Mouse (Mus musculus): ENCODE data around the gene Bmp3. TPM values are rescaled to one million over a fixed set of nuclear protein-coding genes. Genes with fewer than 3 reads are reported as not detected.

Bmp3 gene
- total and polyA plus RNA-seq, 2 experiments from 2014 or later, result 1.7 to 4.5 TPM

DNA sequence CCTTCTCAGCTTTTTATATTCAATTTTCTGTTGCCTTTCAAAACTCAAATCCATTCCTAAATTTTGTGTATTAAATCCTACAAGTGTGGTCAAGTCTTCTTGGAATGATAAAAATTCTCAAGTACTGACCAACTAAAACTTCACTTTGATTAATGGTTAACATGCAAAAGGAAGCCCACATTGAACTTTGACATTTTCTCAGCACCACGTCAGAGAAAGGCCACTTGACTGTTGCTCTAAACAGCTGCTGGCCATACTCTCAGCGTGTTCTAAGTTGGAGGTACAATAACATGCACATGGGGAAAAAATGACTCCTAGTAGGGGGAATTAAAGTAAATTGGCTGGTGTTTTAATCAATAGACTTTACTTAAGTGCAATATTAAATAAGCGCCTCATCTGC lies 27.9 kb downstream of the Bmp3 start:
- H3K27ac ChIP-seq (ENCODE audit: low read depth, low read length), result no peak overlapping the region
- ATAC-seq (ENCODE audit: low FRiP score) (no peak), DNase-seq (ENCODE audit: low spot score) (no peak)
- H3K4me2 ChIP-seq (ENCODE audit: low read depth, low read length, poor library complexity, severe bottlenecking), result no peak overlapping the region
- H3K9me3 ChIP-seq (ENCODE audit: low read length), result no peaks in the 10 kb centered on the region
- 81% methylated on average over 3 of the region's 3 CpGs for WGBS
- H3K27me3 ChIP-seq (ENCODE audit: insufficient read depth, low read length), result no peaks in the 10 kb centered on the region
- H3K9ac ChIP-seq (replicated peaks; ENCODE audit: low read length, poor library complexity, severe bottlenecking), result no peak overlapping the region
- no peaks in the 10 kb centered on the region for H3K36me3 ChIP-seq (ENCODE audit: insufficient read depth, low read length)
- no peaks in the 10 kb centered on the region for H3K4me1 ChIP-seq (ENCODE audit: insufficient read depth, low read length)
- H3K4me3 ChIP-seq (ENCODE audit: low read depth, low read length), result no peak overlapping the region
- no peak for TF ChIP-seq CTCF (IDR thresholded peaks at IDR 0.05)

DNA sequence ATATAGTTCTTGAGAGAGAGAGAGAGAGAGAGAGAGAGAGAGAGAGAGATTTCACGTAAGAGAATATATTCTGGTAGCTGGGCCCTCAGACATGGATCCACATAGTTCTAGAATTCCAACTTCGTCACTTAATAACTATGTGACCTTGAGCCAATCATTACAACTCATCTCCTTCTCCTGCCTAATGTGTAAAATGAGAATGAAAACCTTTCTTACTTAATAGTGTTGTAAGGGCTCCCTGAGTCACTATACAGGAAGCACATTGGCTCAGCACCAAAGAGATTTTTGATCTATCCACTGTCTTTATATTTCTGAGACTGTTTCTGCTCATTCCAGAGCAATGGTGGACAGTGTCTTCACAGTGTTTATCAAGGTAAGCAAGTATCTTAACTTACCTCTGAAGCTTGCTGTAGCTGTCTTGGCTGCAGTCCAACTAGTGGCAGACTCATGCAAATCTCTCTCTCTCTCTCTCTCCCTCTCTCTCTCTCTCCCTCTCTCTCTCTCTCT lies 36.4 kb downstream of the Bmp3 start:
- no peaks in the 10 kb centered on the region for H3K9me3 ChIP-seq (ENCODE audit: low read length)
- H3K4me2 ChIP-seq (ENCODE audit: low read depth, low read length, poor library complexity, severe bottlenecking), result no peak overlapping the region
- TF ChIP-seq CTCF (IDR thresholded peaks at IDR 0.05), result no peak
- ATAC-seq (ENCODE audit: low FRiP score), result no peak
- no peak overlapping the region for H3K4me3 ChIP-seq (ENCODE audit: low read depth, low read length)
- no peaks in the 10 kb centered on the region for H3K4me1 ChIP-seq (ENCODE audit: insufficient read depth, low read length)
- H3K27ac ChIP-seq (ENCODE audit: low read depth, low read length), result no peak overlapping the region
- H3K9ac ChIP-seq (replicated peaks; ENCODE audit: low read length, poor library complexity, severe bottlenecking), result no peak overlapping the region
- H3K27me3 ChIP-seq (ENCODE audit: insufficient read depth, low read length), result no peaks in the 10 kb centered on the region
- WGBS, result 94% methylated on average over 2 of the region's 2 CpGs
- H3K36me3 ChIP-seq (ENCODE audit: insufficient read depth, low read length), result no peaks in the 10 kb centered on the region
- DNase-seq (ENCODE audit: low spot score), result no peak

DNA sequence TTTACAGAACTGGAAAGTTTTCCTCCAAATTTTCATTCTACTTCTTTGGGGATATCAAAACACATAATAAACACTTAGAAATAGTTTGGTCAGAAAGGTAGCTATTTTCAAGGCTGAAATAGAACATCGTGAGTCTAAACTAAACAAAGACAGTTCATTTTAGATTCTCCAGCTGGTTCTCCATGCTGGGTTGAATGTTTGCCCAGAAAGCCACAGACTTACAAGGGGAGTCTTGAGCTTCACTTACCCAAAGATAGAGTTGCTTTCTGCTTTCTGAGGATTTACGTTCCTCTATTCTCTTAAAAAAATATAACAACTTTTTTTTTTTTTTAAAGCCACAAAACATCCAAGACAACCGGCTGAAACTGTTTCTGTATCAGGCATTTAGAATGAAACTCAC lies 40.1 kb downstream of the Bmp3 start:
- H3K27ac ChIP-seq (ENCODE audit: low read depth, low read length), result no peak overlapping the region

DNA sequence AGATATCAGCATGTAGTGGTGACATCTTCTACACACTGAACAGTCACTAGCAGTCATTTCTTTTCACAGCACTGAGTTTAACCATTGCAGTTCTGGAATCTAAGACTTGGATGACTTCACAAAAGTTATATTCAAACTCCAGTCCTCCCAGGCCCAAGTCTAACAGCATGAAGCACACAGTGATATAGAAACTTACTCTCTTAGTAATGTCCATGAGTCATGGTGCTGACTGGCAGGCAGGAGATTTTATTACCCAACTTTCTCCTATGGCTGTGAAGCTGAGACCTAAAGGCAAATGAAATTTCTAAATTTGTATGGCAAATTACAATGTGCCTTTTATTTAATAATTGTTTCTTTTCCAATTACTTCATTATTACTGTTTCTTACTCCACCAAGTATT lies 43.7 kb downstream of the Bmp3 start:
- Histone ChIP-seq H3K36me3 (ENCODE audit: insufficient read depth, low read length) (no peaks in the 10 kb centered on the region), H3K27me3 (ENCODE audit: insufficient read depth, low read length) (no peaks in the 10 kb centered on the region), H3K4me1 (ENCODE audit: insufficient read depth, low read length) (no peaks in the 10 kb centered on the region), H3K9ac (replicated peaks; ENCODE audit: low read length, poor library complexity, severe bottlenecking) (no peak overlapping the region), H3K9me3 (ENCODE audit: low read length) (no peaks in the 10 kb centered on the region), H3K27ac (ENCODE audit: low read depth, low read length) (no peak overlapping the region), H3K4me2 (ENCODE audit: low read depth, low read length, poor library complexity, severe bottlenecking) (no peak overlapping the region), H3K4me3 (ENCODE audit: low read depth, low read length) (no peak overlapping the region)
- no peak for ATAC-seq (ENCODE audit: low FRiP score)
- DNase-seq (ENCODE audit: low spot score), result no peak
- no peak for TF ChIP-seq CTCF (IDR thresholded peaks at IDR 0.05)

More for the DNA sequence above, 40.1 kb downstream of the Bmp3 start:
- Histone ChIP-seq H3K4me1 (ENCODE audit: insufficient read depth, low read length) (no peaks in the 10 kb centered on the region), H3K4me2 (ENCODE audit: low read depth, low read length, poor library complexity, severe bottlenecking) (no peak overlapping the region), H3K9ac (replicated peaks; ENCODE audit: low read length, poor library complexity, severe bottlenecking) (no peak overlapping the region), H3K27me3 (ENCODE audit: insufficient read depth, low read length) (no peaks in the 10 kb centered on the region), H3K4me3 (ENCODE audit: low read depth, low read length) (no peak overlapping the region), H3K36me3 (ENCODE audit: insufficient read depth, low read length) (no peaks in the 10 kb centered on the region), H3K9me3 (ENCODE audit: low read length) (no peaks in the 10 kb centered on the region)
- ATAC-seq (ENCODE audit: low FRiP score), result no peak
- no peak for DNase-seq (ENCODE audit: low spot score)
- WGBS, result 83% methylated on average over 3 of the region's 3 CpGs
- TF ChIP-seq CTCF (IDR thresholded peaks at IDR 0.05), result no peak

DNA sequence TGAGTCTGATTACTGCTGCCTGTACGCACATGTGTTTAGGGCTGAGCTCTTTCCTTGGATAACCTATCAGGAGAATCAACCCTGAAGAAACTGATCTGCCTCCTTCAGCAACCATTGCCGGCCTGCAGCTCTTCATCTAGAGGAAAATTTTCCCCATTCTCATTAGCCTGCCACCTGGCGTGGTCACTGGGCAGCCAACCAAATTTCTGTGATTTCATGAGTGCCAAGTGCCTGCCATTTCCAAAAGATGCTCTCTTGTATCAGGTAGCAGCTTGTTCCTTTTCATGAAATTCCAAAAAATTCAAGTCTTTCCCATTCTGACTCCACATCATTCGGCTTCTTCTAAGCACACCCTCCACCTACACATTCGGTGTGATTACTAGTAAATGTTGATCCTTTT lies 46.7 kb downstream of the Bmp3 start:
- TF ChIP-seq CTCF (IDR thresholded peaks at IDR 0.05), result no peak
- DNase-seq (ENCODE audit: low spot score) (peak; percentile 23), ATAC-seq (ENCODE audit: low FRiP score) (no peak)
- no peaks in the 10 kb centered on the region for H3K36me3 ChIP-seq (ENCODE audit: insufficient read depth, low read length)
- 85% methylated on average over 5 of the region's 5 CpGs for WGBS
- H3K9ac ChIP-seq (replicated peaks; ENCODE audit: low read length, poor library complexity, severe bottlenecking), result no peak overlapping the region
- no peak overlapping the region for H3K4me2 ChIP-seq (ENCODE audit: low read depth, low read length, poor library complexity, severe bottlenecking)
- H3K4me1 ChIP-seq (ENCODE audit: insufficient read depth, low read length), result no peaks in the 10 kb centered on the region
- no peaks in the 10 kb centered on the region for H3K9me3 ChIP-seq (ENCODE audit: low read length)
- no peaks in the 10 kb centered on the region for H3K27me3 ChIP-seq (ENCODE audit: insufficient read depth, low read length)
- no peak overlapping the region for H3K27ac ChIP-seq (ENCODE audit: low read depth, low read length)
- no peak overlapping the region for H3K4me3 ChIP-seq (ENCODE audit: low read depth, low read length)

DNA sequence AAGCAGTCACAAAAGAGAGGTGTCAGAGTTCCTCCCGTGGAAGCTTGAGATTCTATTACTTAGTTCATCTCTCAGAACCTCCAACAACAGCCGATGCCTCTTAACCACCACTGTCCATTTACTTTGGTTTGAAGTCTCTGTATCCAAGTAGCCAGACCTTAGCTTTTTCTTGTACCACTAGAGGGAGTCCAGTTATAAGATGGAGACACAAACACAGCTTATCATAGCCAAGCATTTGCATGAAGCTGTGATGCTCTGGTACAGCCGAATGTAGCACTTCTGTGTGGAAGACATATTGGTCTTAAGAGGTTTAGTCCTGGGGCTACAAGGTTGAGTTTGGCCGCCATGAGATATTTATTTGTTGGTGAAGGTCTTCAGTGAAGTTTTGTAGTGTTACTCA lies 48.1 kb downstream of the Bmp3 start:
- H3K4me1 ChIP-seq (ENCODE audit: insufficient read depth, low read length), result no peaks in the 10 kb centered on the region
- no peak overlapping the region for H3K4me3 ChIP-seq (ENCODE audit: low read depth, low read length)
- no peak overlapping the region for H3K4me2 ChIP-seq (ENCODE audit: low read depth, low read length, poor library complexity, severe bottlenecking)
- H3K27me3 ChIP-seq (ENCODE audit: insufficient read depth, low read length), result no peaks in the 10 kb centered on the region
- no peak overlapping the region for H3K9ac ChIP-seq (replicated peaks; ENCODE audit: low read length, poor library complexity, severe bottlenecking)
- H3K27ac ChIP-seq (ENCODE audit: low read depth, low read length), result no peak overlapping the region
- WGBS, result 60% methylated on average over 4 of the region's 4 CpGs
- no peaks in the 10 kb centered on the region for H3K36me3 ChIP-seq (ENCODE audit: insufficient read depth, low read length)
- DNase-seq (ENCODE audit: low spot score) (peak; percentile 82), ATAC-seq (ENCODE audit: low FRiP score) (no peak)
- peak; percentile 84 for TF ChIP-seq CTCF (IDR thresholded peaks at IDR 0.05)
- H3K9me3 ChIP-seq (ENCODE audit: low read length), result no peaks in the 10 kb centered on the region

Data from midbrain, postnatal 0 days (tissue).